In genomic region chr12:8674891-8675341, GRCm38 (mm10) we compare ENCODE assay signal across 8 mouse cellular contexts. TPM values are rescaled to one million over a fixed set of nuclear protein-coding genes. Genes with fewer than 3 reads are reported as not detected.
A peak's percentile ranks its signal among the peaks of the same experiment; 100 is the strongest.
DNase-seq lines count a peak whose midpoint lies in the region; ATAC-seq and TF ChIP-seq lines count a peak whose summit lies in the region.

No protein-coding gene starts in this region.

- peak; percentile 51 for DNase-seq in 416B (ENCODE audit: low read depth)
- DNase-seq in limb, embryonic 14.5 days (ENCODE audit: low spot score) = no peak
- DNase-seq in cerebellum, postnatal 14 days = no peak
- no peak for DNase-seq in cerebellum, adult 9-10 months

- no peaks in the 10 kb centered on the region for H3K27me3 ChIP-seq in erythroblast, embryonic 14.5 days (ENCODE audit: control insufficient read depth)
- H3K27me3 ChIP-seq in embryonic facial prominence, embryonic 15.5 days = no peaks in the 10 kb centered on the region
- no peaks in the 10 kb centered on the region for H3K27me3 ChIP-seq in limb, embryonic 14.5 days (ENCODE audit: control insufficient read depth, insufficient read depth, low read length)
- no peaks in the 10 kb centered on the region for H3K27me3 ChIP-seq in stomach, embryonic 14.5 days (ENCODE audit: control insufficient read depth, insufficient read depth, low read length)

- H3K27ac ChIP-seq in embryonic facial prominence, embryonic 15.5 days (replicated peaks) = peak overlapping the region; percentile 96
- peak overlapping the region; percentile 98 for H3K27ac ChIP-seq in limb, embryonic 14.5 days (replicated peaks; ENCODE audit: low read depth, low read length)
- H3K27ac ChIP-seq in stomach, embryonic 14.5 days (ENCODE audit: low read length) = peak overlapping the region; percentile 88

- H3K4me1 ChIP-seq in erythroblast, embryonic 14.5 days (ENCODE audit: control insufficient read depth) = peaks cover 30% of the 10 kb centered on the region
- H3K4me1 ChIP-seq in embryonic facial prominence, embryonic 15.5 days = peaks cover 16% of the 10 kb centered on the region
- peaks cover 20% of the 10 kb centered on the region for H3K4me1 ChIP-seq in limb, embryonic 14.5 days (ENCODE audit: control insufficient read depth, insufficient read depth, low read length)
- peaks cover 17% of the 10 kb centered on the region for H3K4me1 ChIP-seq in stomach, embryonic 14.5 days (ENCODE audit: control insufficient read depth, insufficient read depth, low read length)

- peaks cover 22% of the 10 kb centered on the region for H3K36me3 ChIP-seq in erythroblast, embryonic 14.5 days (ENCODE audit: control insufficient read depth)
- no peaks in the 10 kb centered on the region for H3K36me3 ChIP-seq in embryonic facial prominence, embryonic 15.5 days
- H3K36me3 ChIP-seq in limb, embryonic 14.5 days (ENCODE audit: control insufficient read depth, insufficient read depth, low read length) = no peaks in the 10 kb centered on the region
- no peaks in the 10 kb centered on the region for H3K36me3 ChIP-seq in stomach, embryonic 14.5 days (ENCODE audit: control insufficient read depth, insufficient read depth, low read length)

- H3K4me2 ChIP-seq in embryonic facial prominence, embryonic 15.5 days (replicated peaks) = peak overlapping the region; percentile 56
- H3K4me2 ChIP-seq in limb, embryonic 14.5 days (replicated peaks; ENCODE audit: low read depth, low read length, severe bottlenecking) = peak overlapping the region; percentile 61
- peak overlapping the region; percentile 84 for H3K4me2 ChIP-seq in stomach, embryonic 14.5 days (replicated peaks; ENCODE audit: low read depth, low read length)

- no peak for ATAC-seq in erythroblast, adult 5-6 weeks (replicated peaks; ENCODE audit: low FRiP score, poor library complexity, severe bottlenecking)
- no peak for ATAC-seq in embryonic facial prominence, embryonic 15.5 days (ENCODE audit: insufficient number of reproducible peaks, low FRiP score, low TSS enrichment, low read depth)
- ATAC-seq in limb, embryonic 14.5 days (ENCODE audit: low FRiP score, low read depth) = no peak
- no peak for ATAC-seq in stomach, embryonic 14.5 days (ENCODE audit: insufficient number of reproducible peaks, insufficient read depth, low FRiP score, low read depth)

- H3K9ac ChIP-seq in embryonic facial prominence, embryonic 15.5 days = peak overlapping the region; percentile 100
- H3K9ac ChIP-seq in limb, embryonic 14.5 days (ENCODE audit: low read depth, low read length, severe bottlenecking) = peak overlapping the region; percentile 100
- H3K9ac ChIP-seq in stomach, embryonic 14.5 days (replicated peaks; ENCODE audit: low read depth, low read length) = peak overlapping the region; percentile 84

- H3K4me3 ChIP-seq in erythroblast, embryonic 14.5 days (replicated peaks) = peak overlapping the region; percentile 97
- peak overlapping the region; percentile 89 for H3K4me3 ChIP-seq in embryonic facial prominence, embryonic 15.5 days (replicated peaks)
- peak overlapping the region; percentile 97 for H3K4me3 ChIP-seq in limb, embryonic 14.5 days (replicated peaks; ENCODE audit: low read length)
- peak overlapping the region; percentile 69 for H3K4me3 ChIP-seq in stomach, embryonic 14.5 days (ENCODE audit: low read depth, low read length)

- no peaks in the 10 kb centered on the region for H3K9me3 ChIP-seq in erythroblast, embryonic 14.5 days (ENCODE audit: control insufficient read depth, low read length)
- H3K9me3 ChIP-seq in embryonic facial prominence, embryonic 15.5 days (replicated peaks) = no peaks in the 10 kb centered on the region
- no peaks in the 10 kb centered on the region for H3K9me3 ChIP-seq in limb, embryonic 14.5 days (ENCODE audit: control insufficient read depth, low read length)
- H3K9me3 ChIP-seq in stomach, embryonic 14.5 days (ENCODE audit: control insufficient read depth, low read depth, low read length) = no peaks in the 10 kb centered on the region

- TF ChIP-seq POLR2A in limb, embryonic 14.5 days (IDR thresholded peaks at IDR 0.05; ENCODE audit: borderline replicate concordance, extremely low read depth, insufficient read depth, insufficient read length) = no peak

- WGBS in embryonic facial prominence, embryonic 15.5 days = under 1% methylated on average over 20 of the region's 20 CpGs
- WGBS in limb, embryonic 14.5 days = under 1% methylated on average over 20 of the region's 20 CpGs
- WGBS in stomach, embryonic 14.5 days = 0% methylated on average over 20 of the region's 20 CpGs

RNA-seq across cellular contexts. Expression of gene Pum2, which starts 1.0 kb away (rescaled TPM):
- 0.51 and 0.59 TPM in 2 replicates for polyA plus RNA-seq in erythroblast, embryonic 14.5 days (2012)
- total RNA-seq in erythroblast, adult 5-6 weeks (2015; ENCODE audit: low replicate concordance) = 73.8 and 78.0 TPM in 2 replicates
- total RNA-seq in erythroblast, adult 5-6 weeks (2017; ENCODE audit: low replicate concordance) = 76.8 and 82.9 TPM in 2 replicates
- 39.2 and 41.0 TPM in 2 replicates for polyA plus RNA-seq in embryonic facial prominence, embryonic 15.5 days (2015; fragmentation: Nextera tagmentation; extraction: Ambion mirVana)
- 64.3 and 76.1 TPM in 2 replicates for polyA plus RNA-seq in limb, embryonic 14.5 days (2012; rRNA removed)
- 57.5 and 64.9 TPM in 2 replicates for polyA plus RNA-seq in limb, embryonic 14.5 days (2014; fragmentation: Nextera tagmentation; extraction: Ambion mirVana)
- 65.8 and 69.2 TPM in 2 replicates for polyA plus RNA-seq in stomach, embryonic 14.5 days (2014; fragmentation: Nextera tagmentation; extraction: Ambion mirVana)

Comparison
In these comparisons a context has a peak if more than half of its experiments do, and no peak if none do; other contexts are left out.
1. RNA of gene Pum2, which starts 1.0 kb away (polyA plus RNA-seq): 65.8 to 69.2 TPM in stomach, embryonic 14.5 days, 57.5 to 76.1 TPM in limb, embryonic 14.5 days and 39.2 to 41.0 TPM in embryonic facial prominence, embryonic 15.5 days; 0.51 to 0.59 TPM in erythroblast, embryonic 14.5 days; every median in the first group is over 10 times any median in the second.
2. Peak in every context shown above with its lines, with median percentiles within 50 percentile points of each other: H3K4me3 ChIP-seq, H3K27ac ChIP-seq, H3K4me2 ChIP-seq and H3K9ac ChIP-seq.